Mouse (Mus musculus): Measurements from ENCODE around the gene Slc16a6.

DNA sequence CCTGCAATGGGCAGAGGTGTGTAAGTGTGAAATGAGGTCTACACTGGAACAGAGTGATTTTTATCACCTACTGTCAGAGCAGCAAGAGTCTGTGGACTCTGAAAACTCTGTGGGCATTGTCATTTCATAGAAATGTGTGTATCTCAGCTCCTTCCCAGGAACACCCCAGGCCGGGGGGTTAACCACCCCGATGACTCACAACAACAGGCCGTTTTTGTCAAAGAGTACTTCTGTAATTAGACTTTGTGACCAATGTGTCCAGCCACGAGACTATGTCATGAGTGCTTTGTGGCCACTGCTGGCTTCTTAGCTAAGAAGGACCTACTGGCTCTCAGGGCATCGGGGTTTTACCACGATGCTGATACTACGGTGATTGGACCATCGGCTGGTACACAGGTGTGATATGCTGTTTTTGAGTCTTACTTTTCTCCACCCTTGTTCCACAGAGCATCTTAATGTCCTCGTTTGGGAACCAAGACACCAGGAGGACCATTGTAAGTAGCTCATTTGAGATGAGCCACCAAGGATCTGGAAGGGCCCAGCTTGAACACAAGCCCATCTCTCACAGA, 55.8 kb downstream of the Slc16a6 start:
- TF ChIP-seq POLR2A (IDR thresholded peaks at IDR 0.05; ENCODE audit: extremely low read depth, insufficient read depth, low read length) (no peak), CTCF (IDR thresholded peaks at IDR 0.05; ENCODE audit: extremely low read depth, insufficient read depth, low read length) (no peak)

All from cortical plate, adult 2 months (tissue).